Mouse (Mus musculus): ENCODE measurements around the gene Sec14l4.

GRCm38 (mm10) chr11:4029343-4029742, 1.9 kb upstream of the Sec14l4 start:
- TF ChIP-seq FOSL1 (IDR thresholded peaks at IDR 0.05; ENCODE audit: insufficient read depth, low read length, poor library complexity, severe bottlenecking), result no peak
- TF ChIP-seq USF1 (IDR thresholded peaks at IDR 0.05; ENCODE audit: low read depth), result no peak
- no peak for TF ChIP-seq CTCF (IDR thresholded peaks at IDR 0.05; ENCODE audit: control insufficient read depth, insufficient read depth, insufficient read length)
